Mouse (Mus musculus): ENCODE results near the gene Zswim1.
"Not testable (repeated sequence)": the region's sequence is repeated elsewhere in the genome, so short reads cannot be mapped to it uniquely, and the experiment has no call there.

Zswim1 gene

DNA sequence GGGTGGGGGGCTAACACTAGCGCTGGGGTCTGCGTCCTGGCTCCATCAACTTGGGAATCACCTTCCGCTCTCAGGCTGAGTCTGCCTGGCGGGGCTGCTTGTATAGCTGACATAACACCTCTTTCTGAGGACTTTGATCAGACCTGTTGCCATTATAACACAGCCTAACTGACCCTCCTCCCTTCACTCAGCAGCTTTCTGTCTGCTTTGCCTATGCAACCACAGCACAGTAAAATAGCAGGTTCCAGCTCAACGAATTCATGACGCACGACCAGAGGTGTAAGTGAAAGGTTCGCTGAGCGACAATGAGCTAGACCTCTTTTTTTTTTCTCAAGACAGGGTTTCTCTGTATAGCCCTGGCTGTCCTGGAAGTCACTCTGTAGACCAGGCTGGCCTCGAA lies 8.5 kb downstream of the Zswim1 start:
- DNase-seq: no peak

DNA sequence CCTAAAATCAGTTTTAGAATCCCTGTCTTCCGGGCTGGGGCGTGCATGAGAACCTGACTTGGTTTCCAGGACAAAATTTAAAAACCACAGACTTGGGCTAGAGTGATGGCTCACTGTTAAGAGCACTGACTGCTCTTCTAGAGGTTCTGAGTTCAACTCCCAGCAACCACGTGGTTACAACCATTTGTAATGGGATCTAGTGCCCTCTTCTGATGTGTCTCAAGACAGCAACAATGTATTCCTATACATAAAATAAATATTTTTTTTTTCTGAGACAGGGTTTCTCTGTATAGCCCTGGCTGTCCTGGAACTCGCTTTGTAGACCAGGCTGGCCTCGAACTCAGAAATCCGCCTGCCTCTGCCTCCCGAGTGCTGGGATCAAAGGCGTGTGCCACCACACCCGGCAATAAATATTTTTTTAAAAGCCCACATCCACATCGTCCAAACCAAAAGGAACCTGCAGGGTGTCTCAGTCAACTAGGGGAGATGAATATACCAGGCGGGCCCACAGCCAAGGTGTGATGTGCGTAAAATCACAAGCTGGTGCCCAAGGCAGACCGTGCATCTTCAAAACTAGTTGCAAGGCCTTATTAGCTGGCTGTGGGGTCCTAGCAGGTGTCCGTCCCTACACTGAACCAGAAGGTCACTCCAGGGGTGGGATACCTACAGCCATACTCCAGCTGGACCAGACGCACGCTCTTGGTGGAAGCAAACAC lies 9.7 kb downstream of the Zswim1 start:
- DNase-seq: no peak

DNA sequence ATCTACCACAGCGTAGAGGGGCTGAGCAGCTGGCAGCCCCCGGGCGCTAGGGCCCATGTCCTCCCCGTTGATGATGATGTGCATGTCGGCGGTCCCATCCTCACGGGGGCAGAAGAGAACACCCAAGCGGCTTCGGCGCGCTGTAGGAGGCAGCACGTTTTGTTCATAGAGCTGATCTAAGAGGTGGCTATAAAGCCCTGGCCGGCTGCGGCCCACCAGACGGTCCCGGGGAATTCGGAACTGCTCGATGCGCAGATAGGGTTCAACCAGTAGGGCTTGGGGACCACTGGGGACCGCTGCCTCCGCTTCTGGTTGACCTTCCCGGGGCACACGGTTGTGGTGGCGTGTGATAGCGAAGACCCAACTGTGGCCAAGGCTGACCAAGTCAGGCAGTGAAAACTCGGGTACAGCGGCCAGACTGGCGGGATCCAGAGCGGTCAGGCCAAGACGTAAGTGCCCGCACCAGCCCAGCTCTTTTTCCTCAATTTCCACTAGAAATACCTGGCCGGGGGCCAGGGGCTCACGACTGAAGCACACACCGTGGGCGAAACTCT lies 10.3 kb downstream of the Zswim1 start, which contains the start of gene Ctsa:
Gene Ctsa, plus strand, starts transcription at position 126 of the 554 bp plus-strand sequence.
- peak; percentile 79 to 84 for DNase-seq

DNA sequence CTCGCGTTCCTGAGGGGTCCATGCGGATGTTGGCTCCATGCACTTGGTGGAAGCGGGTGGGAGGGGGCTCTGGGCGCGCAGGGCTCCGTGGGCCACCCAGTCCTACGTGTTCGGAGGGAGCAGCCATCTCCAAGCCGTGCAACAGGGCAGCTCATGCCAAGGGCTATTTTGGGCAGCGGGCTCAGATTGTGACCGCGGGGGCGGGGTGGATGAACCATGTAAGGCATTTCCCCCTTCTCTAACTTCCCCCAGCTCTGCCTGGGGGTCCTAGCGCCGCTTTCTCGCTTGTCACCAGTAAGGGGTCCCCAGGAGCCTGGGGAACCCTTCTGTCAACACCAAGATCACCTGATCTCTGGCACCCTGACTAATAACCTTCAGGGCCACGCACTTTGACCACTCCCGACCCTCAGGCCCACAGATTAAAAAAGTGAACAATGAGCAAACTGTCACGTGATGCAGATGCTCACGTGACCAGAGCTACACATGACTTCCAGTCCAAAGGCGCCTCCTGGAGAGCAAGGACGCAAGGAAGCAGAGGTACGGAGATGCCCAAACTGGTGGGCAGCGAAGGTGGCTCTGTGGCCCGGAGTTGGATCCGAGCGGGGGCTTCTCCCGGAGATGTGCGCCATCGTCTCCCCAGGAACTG lies 11.0 kb downstream of the Zswim1 start, which contains the start of gene Neurl2:
Gene Neurl2, minus strand, starts transcription at position 143 of the 646 bp plus-strand sequence.
- DNase-seq: peak; percentile 91 to 92

DNA sequence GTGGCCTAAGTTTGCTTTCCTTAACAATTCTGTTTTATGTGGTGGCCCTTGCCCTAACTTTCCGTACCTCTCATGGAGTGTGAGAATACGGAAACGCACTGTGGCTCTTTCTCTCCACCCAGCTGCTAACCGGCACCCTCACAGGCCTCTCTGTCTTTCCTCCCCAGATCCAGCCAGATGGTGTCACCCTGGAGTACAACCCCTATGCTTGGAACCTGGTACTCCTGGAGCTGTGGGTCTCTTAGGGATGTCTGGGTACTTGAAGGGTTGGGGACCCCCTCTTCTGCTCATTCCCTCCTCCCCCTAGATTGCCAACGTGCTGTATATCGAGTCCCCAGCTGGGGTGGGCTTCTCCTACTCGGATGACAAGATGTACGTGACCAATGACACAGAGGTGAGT lies 12.0 kb downstream of the Zswim1 start:
- peak in 1 of 2 experiments; percentile 37 for DNase-seq

DNA sequence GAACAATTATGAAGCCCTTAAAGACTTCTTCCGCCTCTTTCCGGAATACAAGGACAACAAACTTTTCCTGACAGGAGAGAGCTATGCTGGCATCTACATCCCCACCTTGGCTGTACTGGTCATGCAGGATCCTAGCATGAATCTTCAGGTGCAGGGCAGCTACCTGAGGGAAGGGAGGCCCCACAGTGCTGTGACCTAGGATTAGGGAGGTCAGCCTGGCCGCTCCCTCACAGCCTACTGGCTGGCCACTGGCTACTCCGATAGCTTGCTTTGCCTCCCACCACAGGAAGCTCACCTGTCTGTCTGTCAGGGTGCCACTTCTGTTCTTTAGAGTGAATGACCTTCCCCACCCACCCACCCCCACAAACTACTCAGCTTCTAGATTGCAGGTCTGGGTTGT lies 12.7 kb downstream of the Zswim1 start:
- DNase-seq: no peak

DNA sequence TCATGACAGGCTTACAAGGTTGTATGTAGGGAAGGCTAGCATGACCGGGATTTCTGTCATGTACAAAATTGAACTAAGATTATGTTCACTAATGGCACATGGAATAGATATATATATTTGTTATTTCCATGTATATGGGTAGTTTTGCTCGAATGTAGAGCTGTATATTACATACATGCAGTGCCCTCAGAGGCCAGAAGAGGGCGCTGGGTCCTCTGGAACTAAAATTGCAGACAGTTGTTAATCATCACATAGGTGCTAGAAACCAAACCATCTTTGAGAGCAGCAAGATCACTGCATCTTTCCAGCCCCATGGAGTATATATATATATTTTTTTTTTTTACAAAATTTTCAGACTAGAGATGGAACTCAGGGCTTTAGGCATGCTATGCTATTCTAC lies 23.3 kb downstream of the Zswim1 start:
- no peak for DNase-seq

DNA sequence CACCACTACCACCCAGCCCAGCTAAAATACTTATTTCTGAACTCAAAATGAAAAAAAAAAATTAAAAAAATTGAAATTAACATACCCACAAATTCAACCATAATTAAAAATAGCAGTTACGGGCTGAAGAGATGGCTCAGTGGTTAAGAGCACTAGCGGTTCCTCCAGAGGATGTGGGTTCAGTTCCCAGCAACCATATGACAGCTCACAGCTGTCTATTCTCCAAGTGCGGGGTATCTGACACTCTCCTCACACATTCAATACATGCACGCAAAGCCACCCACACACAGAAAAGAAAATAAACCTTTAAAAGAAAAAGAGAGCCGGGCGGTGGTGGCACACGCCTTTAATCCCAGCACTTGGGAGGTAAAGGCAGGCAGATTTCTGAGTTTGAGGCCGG lies 27.6 kb downstream of the Zswim1 start:
- DNase-seq: no peak

DNA sequence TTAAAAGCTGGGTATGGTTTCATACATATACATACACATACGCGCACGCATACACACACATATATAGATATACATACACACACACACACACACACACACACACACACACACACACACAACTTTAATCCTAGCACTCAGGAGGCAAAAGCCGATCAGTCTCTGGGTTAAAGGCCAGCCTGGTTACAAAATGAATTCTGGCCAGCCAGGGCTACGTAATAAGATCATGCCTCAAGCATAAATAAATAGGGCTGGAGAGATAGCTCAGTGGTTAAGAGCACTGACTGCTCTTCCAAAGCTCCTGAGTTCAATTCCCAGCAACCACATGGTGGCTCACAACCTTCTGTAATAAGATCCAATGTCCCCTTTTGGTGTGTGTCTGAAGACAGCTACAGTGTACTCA lies 33.1 kb downstream of the Zswim1 start:
- not testable (repeated sequence) for DNase-seq

DNA sequence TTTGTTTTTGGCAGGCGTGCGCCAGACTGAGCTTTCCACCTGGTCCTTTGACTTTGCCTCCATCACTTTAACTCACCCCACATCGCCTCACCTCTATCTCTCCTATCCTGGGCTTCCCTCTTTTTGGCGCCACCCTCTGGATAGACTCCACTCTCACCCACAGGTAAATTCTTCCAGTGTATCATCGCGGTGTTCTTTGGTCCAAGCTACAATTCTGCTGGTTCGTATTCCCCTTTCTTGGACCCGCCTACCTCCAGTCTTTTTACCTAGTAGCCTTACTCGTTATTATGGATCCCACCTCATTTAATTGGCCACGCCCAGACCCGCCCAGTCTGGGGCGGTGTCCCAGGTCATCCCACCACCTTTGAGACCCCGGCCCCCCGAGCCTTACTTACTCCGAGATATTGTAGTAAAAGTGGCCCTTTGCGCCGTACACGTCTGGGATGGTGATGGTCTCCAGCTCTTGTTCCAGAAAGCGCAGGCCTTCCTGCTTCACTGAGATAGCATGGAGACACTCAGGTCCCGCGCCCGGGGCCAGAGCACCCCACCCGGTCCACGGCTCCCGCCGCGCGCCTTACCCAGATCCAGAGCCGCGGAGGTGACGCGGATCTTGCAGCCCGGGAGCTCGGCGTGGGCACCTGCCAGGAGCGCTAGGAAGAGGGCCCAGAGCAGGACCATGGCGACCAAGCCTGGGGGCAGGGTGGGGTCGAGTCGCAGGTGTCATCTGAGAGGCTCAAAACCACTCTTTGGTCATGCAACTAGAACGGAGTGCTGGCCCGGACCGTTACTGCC lies 34.0 kb downstream of the Zswim1 start:
- DNase-seq: peak in 1 of 2 experiments; percentile 40

DNA sequence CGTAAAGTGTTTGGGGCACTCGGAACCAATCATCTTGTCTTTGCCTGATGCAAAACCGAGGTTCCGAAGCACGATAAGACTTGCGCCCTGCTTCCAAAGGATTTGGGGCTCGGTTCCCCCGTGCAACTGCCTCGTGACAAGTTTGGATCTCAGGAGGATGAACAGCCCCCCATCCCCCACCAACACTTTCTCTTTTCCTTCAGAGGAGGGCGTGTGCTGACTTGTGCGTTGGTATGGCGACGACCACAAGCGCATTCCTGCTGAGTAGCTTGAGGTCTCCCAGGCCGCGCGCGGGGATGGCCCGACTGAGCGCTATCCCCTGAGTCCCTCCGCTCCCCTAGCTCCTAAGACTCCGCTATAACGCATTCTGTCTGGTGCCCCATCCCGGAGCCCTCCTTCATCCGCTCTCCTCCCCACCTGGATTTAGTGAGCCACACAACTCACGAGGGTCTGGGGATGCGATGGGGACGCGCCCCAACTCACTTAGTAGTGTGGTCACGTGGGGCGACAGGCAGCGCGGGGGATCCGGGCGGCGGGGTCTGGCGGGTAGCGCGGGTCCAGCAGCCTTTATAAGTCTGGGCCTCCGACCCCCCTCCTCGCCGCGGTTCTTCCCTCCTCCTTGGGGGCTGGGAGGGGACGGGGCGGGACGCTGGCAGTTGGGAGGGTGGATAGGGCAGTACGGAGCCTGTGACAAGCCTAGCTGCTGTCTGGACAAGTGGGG lies 34.8 kb downstream of the Zswim1 start, which contains the start of gene Pltp:
Gene Pltp, minus strand, starts transcription at position 611 of the 721 bp plus-strand sequence.
- DNase-seq: peak; percentile 72 to 81

DNA sequence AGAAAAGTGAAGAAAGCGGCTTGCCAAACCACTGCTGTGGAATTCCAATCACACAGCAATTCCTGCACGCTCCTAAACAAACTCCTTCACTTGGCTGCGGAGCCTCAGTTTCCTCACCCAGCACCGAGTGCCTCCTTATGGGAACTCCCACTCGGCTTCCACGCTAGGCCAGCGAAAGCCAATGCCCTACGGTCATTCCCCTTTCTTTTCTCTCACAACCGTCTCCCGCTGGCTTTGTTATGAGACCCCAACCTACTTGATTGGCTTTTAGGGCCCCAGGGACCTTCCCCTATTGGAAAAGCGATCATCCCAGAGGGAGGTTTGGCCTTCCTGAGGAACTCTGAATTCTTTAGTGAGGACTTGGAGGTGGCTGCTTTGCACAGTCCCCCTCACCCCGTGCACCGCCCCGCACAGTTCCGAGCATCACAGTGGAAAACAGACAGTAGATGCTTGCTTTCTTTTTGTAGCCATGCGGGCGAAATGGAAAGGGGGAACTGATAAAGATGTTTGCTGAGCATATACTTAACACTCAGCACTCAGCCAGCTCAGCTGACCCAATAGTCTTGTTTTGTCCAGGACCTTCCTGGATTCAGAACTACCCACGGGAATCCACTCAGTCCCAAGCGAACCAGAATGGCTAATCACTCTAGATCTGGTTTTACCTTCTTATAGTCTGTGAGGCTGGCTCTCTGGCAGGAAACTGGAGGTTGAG lies 35.5 kb downstream of the Zswim1 start:
- no peak for DNase-seq

DNA sequence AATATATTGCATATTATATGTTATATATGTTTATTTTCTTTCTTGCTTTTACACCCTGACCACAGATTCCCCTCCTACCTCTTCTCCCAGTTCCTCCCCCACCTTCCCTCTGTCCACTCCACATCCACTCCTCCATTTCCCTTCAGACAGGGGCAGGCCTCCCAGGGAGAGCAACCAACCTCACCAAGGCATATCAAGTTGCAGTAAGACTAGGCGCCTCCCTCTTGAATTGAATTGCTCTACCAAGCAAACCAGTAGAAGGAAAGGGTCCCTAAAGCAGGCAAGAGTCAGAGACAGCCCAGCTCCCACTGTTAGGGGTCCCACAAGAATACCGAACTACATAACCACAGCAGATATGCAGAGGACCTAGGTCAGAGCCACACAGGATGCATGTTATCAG lies 36.7 kb downstream of the Zswim1 start:
- DNase-seq: no peak

DNA sequence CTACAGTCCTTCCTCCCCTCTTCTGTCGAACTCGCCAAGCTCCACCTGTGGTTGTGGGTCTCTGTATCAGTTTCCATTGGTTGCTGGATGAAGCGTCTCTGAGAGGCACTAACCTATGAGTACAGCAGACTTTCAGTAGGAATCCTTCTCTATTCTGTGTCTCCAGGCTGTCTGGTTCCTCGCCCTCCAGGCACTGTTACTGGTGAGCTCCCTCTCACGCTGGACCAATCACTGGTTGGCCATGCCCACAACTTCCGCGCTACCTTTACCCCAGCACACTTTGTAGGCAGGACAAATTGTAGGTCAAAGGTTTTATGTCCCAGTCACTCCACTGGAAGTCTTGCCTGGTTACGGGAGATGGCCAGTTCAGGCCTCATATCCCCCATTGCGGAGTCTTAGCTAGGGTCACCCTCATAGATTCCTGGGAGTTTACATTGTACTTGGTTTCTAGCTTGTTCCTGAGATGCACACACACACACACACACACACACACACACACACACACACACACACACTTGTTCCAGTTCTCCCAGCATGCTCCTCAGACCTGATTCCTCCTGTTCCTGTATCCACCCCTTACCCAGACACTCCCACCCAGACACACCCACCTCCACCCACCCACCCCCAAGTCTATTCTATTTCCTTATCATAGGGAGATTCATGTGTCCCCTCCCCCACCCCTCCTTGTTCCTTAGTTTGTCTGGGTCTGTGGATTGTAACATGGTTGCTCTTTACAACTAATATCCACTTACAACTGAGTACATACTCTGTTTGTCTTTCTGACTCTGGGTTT lies 37.4 kb downstream of the Zswim1 start:
- DNase-seq: peak in 1 of 2 experiments; percentile 36

DNA sequence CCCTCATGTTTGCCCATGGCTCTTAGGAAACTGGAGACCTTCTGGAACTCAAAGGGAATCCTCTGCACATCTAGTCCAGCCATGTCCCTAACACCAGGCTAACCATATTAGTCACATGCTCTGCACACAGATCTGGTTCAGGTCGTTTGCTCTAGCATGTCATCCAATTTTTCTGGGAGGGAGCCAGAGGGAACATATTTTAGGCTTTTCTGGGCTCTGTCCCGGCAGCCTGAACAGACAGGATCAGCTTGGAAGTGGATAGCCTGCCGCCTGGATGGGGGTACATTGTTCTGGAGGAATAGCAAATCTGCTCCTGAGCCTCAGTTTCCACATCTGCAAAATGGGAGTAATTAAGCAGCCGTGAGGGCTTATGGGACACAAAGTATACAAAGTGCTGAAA lies 38.6 kb downstream of the Zswim1 start:
- DNase-seq: no peak

DNA sequence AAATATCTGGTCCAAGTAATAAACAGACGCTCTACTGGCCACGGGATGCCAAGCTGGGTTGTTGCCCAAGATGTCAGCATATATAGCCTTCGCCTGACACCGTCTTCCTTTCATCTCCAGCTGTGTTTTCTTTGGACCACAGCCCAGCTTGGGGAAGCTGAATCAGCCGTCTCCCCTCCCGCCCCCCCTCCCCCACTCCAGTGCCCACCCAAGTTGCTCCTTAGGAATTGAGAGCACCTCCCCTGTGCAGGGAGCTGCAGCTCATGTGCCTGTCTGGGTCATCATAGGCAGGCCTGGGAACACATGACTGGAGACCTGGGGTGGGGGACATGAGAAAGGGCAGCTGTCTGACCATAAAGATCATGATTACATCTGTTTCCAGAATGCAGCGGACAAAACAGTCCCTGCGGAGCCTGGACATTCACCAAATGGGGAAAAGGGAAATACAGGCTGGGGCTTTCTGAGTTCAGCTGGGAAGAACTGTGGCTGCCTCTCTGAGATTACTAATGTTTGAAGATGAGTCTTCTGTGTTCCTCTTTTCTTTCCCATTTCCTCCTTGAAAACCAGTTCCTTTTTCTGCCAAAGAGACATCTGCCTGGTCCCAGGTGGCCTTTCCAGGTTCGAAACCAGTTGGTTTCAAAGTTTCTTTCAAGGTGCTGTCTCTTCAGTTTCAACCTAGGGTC lies 39.8 kb downstream of the Zswim1 start:
- peak; percentile 73 to 77 for DNase-seq

DNA sequence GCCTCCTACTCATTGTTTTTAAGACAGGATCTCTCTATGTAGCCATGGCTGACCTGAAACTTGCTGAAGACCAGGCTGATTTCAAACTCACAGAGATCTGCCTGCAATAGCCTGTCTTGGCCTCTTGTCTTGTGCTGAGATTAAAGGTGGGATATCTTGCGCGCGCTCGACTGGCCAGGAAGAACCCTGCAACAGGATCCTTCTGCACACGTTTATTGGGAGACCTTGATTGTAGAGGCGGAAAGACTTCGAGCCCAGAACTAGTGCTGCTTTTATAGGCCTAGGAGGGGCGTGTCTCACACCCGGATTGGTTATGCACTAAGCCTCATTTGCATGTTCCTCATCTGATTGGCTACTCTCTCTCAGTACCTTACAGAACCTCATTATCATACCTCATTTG lies 40.9 kb downstream of the Zswim1 start:
- not testable (repeated sequence) for DNase-seq

DNA sequence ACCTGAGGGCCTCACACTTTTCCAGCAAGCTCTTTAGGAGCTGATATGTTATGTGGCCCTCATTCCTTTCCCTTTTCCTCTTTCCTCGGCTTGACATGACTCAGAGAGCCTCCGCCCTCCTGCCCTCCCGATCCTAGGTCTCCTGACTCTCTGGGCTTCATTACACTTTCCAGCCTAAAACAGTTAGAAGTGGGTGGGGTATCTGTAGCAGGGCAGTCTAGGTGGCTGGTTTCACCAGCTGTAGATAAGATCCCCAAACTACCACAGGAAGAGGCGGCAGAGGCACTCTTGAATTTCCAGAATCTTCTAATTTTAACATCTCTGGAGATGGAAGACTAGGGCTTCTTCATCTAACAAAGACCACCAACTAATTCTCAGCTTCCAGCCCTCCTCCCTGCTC lies 42.1 kb downstream of the Zswim1 start:
- no peak for DNase-seq

DNA sequence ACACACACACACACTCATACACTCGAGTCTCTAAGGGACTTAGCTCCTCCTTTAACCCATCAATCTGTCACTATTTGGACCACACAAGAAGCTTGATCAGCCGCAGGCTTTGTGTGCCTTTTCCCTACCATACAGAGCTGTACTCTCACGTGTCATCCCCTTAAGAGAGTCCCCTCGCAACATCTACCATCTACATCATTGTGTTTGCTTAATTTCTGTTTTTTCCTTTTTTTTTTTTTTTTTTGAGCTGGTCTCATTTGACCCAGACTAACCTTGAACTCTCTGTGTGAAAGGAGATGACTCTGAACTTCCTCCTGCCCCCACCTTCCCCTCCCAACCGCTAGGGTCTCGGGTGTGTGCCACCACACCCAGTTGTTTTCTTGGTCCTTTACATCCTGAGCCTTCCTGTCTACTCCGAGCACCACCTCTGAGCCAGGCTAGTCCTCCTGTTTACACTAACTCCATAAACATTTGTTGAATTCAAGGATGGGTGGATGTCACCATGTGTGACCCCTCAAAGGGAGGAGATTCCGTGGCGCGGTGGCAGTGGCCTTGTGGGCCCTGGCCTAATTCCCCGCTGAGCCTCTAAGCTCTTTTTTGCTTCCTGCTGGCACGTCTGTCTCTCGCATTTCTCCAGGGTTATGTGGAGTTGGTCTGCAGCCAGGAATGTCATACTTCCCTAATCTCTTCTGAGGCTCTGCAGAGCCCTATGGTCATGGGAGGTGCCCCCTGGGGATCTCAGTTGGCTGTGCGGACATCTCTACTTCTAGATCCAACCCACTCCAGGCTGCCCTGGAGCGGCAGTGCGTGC lies 44.5 kb downstream of the Zswim1 start:
- peak; percentile 85 to 89 for DNase-seq

Data from lung, adult 18-20 months (tissue).